Mouse (Mus musculus) forebrain, embryonic 16.5 days (tissue): ENCODE data around the gene Cirbp. TPM values are rescaled to one million over a fixed set of nuclear protein-coding genes. Genes with fewer than 3 reads are reported as not detected.

ENCODE experiments used
- ATAC-seq: fragments of 200-750 bp; cut with Nextera tagmentation; 2 replicates; pipeline ENCODE4 v1.8.0; 2017; ENCODE audit warnings: mild to moderate bottlenecking, moderate library complexity
- H3K27ac ChIP-seq: fragments of 300-500 bp; sonication (generic); 2 replicates; pipeline ENCODE4 v1.5.1; 2014; ENCODE audit warnings: low read length, control low read depth
- H3K27me3 ChIP-seq: fragments of 300-500 bp; sonication (generic); replicated peaks from 2 replicates; pipeline ENCODE4 v1.6.1; 2014; ENCODE audit warnings: low read length; ENCODE audit not compliant: control insufficient read depth, insufficient read depth
- H3K36me3 ChIP-seq: fragments of 300-500 bp; sonication (generic); 2 replicates; pipeline ENCODE4 v1.6.1; 2014; ENCODE audit not compliant: control insufficient read depth, insufficient read depth
- H3K4me1 ChIP-seq: fragments of 300-500 bp; sonication (generic); replicated peaks from 2 replicates; pipeline ENCODE4 v1.6.1; 2014; ENCODE audit warnings: low read length; ENCODE audit not compliant: control insufficient read depth, insufficient read depth
- H3K4me2 ChIP-seq: fragments of 300-500 bp; sonication (generic); 2 replicates; pipeline ENCODE4 v1.6.1; 2014; ENCODE audit warnings: mild to moderate bottlenecking, low read length, control low read depth
- H3K4me3 ChIP-seq: fragments of 300-500 bp; sonication (generic); replicated peaks from 2 replicates; pipeline ENCODE4 v1.5.1; 2014; ENCODE audit warnings: mild to moderate bottlenecking, low read length, control low read depth
- H3K9ac ChIP-seq: fragments of 300-500 bp; sonication (generic); replicated peaks from 2 replicates; pipeline ENCODE4 v1.6.1; 2014; ENCODE audit warnings: low read depth, low read length, control low read depth
- H3K9me3 ChIP-seq: fragments of 300-500 bp; sonication (generic); 2 replicates; pipeline ENCODE4 v1.6.1; 2016; ENCODE audit warnings: low read length; ENCODE audit not compliant: control insufficient read depth
- WGBS: fragments of 180-500 bp; shearing (Covaris S2); extraction: QIAGEN DNeasy Blood & Tissue Kit; methylation state at CpG from one replicate; pipeline ENCODE4 v1.1.7; 2014; 5-methylcytosine and 5-hydroxymethylcytosine counted together
- polyA plus RNA-seq: library from polyadenylated mRNA; unstranded; fragments of >200 nt; fragmentation: Nextera tagmentation; extraction: Ambion mirVana; gene quantifications from 2 replicates; pipeline ENCODE4 v1.2.1, GENCODE M21; 2015

Cirbp gene
- polyA plus RNA-seq, 1 experiment from 2014 or later: 335 TPM

GRCm38 (mm10) chr10:80147719-80148601 lies 17.8 kb upstream of the Cirbp start, which contains the start of gene Midn:
TSS of gene Midn (plus strand) at chr10:80148272.
- under 1% methylated on average over 38 of the region's 42 CpGs for WGBS
- Histone ChIP-seq H3K27ac (peak within 1 kb of the TSS; percentile 100), H3K9ac (peak within 1 kb of the TSS; percentile 98), H3K4me3 (peak within 1 kb of the TSS; percentile 63), H3K4me2 (peak within 1 kb of the TSS; percentile 70), H3K27me3 (no peaks in the 10 kb centered on the region), H3K9me3 (no peaks in the 10 kb centered on the region), H3K4me1 (peaks cover 31% of the 10 kb centered on the region), H3K36me3 (no peaks in the 10 kb centered on the region)
- ATAC-seq: peak; percentile 11

DNA sequence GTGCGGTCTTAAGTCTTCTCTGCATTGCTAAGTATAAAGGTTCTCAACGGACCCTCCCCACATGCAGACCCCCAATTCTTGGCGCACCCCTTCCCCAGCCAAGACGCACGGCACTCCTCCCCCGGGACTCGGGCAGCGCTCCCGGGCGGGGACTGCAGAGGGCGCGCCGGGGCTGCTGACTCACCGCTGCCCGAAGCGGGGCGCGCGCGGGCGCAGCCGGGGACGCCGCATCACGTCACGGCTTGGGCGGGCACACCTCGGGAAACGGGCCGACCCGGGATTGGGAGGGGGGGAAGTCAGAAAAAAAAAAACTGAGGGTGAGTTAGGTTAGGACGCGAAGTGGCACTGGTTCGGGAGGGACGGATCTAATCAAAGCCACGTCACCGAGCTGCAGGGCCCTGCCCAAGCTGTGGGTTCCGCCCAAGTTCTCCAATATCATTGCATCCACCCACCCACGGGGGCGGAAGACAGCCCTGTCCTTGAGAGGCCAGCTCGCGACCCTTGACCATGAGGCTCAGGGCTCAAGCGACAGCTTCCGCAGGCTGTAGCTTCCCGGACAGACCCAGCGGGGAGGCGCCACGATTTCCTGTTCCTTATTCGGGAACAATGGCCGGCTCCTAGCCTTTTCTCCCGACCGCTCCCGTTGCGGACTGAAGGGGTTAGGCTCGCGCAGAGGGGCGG lies 17.0 kb upstream of the Cirbp start:
- Histone ChIP-seq H3K4me3 (peak overlapping the region; percentile 63), H3K36me3 (peaks cover under 1% of the 10 kb centered on the region), H3K4me2 (peak overlapping the region; percentile 70), H3K27me3 (no peaks in the 10 kb centered on the region), H3K27ac (peak overlapping the region; percentile 100), H3K4me1 (peaks cover 34% of the 10 kb centered on the region), H3K9ac (peak overlapping the region; percentile 98), H3K9me3 (no peaks in the 10 kb centered on the region)
- ATAC-seq: peak; percentile 51
- WGBS: under 1% methylated on average over 57 of the region's 57 CpGs

DNA sequence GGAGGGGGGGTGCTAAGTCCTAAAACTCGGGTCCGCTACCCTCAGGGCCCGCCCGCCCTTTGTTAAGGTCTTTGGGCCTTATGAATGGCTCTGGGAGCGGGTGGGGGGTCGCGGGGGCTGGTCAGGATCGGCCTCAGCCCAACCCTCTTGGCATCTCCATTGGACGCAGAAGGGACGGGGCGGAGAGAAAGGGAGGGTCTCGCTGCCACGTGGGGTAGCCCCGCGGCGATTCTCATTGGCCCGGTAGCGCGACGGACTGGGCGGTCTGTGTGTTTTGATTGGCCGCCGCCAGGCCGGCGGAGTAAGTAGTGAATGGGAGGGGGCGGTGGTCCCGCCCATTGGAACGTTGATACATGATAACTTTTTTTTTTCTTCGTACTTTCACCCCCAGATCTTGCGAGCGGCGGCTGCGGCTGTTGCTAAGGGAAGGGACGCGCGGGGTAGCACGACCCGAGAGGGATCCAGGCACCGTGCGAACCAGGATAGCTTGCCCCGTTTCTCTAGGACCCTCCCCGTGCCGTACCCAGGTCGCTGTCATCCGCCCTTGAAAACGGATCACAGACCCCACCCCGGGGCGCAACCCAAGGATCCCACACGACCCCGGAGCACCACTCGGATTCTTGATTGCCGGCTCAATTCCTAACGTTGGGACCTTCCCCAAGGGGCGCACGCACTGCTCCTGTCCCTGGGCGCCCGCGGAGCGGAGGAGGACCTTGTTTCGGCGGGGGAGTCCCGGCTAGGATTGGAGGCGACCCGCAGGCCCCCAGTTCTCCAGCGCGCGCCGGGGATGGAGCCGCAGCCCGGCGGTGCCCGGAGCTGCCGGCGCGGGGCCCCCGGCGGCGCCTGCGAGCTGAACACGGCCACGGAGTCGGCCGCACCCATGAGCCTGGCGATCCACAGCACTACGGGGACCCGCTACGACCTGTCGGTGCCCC lies 16.2 kb upstream of the Cirbp start:
- Histone ChIP-seq H3K4me3 (peak overlapping the region; percentile 63), H3K9ac (peak overlapping the region; percentile 98), H3K4me1 (peaks cover 41% of the 10 kb centered on the region), H3K4me2 (peak overlapping the region; percentile 94), H3K9me3 (no peaks in the 10 kb centered on the region), H3K36me3 (peaks cover 9% of the 10 kb centered on the region), H3K27ac (peak overlapping the region; percentile 100), H3K27me3 (no peaks in the 10 kb centered on the region)
- WGBS: under 1% methylated on average over 88 of the region's 88 CpGs
- ATAC-seq: peak; percentile 84

DNA sequence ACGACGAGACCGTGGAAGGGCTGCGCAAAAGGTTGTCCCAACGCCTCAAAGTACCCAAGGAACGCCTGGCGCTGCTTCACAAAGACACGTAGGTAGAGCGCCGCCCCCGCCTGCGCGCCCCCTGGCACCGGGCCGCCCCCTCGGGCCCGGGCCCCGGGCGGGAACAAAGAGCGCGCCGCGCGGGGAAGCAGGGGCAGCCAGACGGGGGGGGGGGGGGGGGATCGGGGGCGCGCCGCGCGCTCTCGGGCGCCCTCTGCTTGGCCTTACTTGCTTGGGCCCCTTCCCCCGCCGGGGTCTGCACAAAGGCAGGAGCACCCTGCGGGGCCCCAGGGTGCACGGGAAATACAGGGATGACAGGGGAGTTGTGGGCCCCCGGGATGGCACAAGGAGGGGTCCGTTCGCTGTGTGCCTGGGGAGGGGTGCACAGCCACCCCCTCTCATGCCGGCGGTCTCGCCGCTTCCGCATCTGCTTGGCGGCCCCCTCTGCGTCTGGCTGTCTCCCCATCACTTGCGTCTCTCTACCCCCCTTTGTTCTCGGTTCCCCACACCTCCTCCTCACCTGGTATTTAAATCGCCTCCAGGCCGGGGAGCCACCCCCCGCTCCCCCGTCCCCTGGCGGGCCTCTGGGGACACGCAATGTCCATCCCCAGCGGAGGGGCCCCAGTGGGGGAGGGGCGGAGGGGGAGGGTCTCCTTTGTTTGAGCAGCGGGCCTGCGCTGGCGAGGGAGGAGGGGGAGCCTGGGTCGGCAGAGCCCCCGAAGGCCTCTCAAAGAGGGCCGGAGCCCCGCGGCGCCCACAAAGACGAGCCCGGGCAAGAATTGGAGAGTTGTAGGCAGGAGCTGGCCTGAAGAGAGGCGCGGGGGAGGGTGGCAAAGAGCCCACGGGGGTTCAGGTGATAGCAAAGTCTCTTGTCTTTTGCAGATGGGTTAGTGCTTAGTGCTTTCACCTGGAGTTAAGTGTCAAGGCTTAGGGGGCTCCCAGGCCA lies 15.3 kb upstream of the Cirbp start:
- Histone ChIP-seq H3K9me3 (no peaks in the 10 kb centered on the region), H3K4me1 (peaks cover 40% of the 10 kb centered on the region), H3K27ac (peak overlapping the region; percentile 99), H3K4me2 (peak overlapping the region; percentile 94), H3K36me3 (peaks cover 18% of the 10 kb centered on the region), H3K4me3 (peak overlapping the region; percentile 63), H3K27me3 (no peaks in the 10 kb centered on the region), H3K9ac (peak overlapping the region; percentile 98)
- WGBS: under 1% methylated on average over 48 of the region's 71 CpGs
- ATAC-seq: peak; percentile 10

- peaks cover 26% of the 10 kb centered on the region for H3K36me3 ChIP-seq
- peak overlapping the region; percentile 98 for H3K9ac ChIP-seq
- WGBS: 0% methylated on average over 26 of the region's 26 CpGs
- H3K27ac ChIP-seq: peak overlapping the region; percentile 99
- H3K27me3 ChIP-seq: no peaks in the 10 kb centered on the region
- peak overlapping the region; percentile 63 for H3K4me3 ChIP-seq
- H3K9me3 ChIP-seq: no peaks in the 10 kb centered on the region
- peaks cover 34% of the 10 kb centered on the region for H3K4me1 ChIP-seq
- no peak for ATAC-seq
- H3K4me2 ChIP-seq: peak overlapping the region; percentile 94
These were observed 14.4 kb upstream of the Cirbp start for GRCm38 (mm10) chr10:80151211-80152034.

DNA sequence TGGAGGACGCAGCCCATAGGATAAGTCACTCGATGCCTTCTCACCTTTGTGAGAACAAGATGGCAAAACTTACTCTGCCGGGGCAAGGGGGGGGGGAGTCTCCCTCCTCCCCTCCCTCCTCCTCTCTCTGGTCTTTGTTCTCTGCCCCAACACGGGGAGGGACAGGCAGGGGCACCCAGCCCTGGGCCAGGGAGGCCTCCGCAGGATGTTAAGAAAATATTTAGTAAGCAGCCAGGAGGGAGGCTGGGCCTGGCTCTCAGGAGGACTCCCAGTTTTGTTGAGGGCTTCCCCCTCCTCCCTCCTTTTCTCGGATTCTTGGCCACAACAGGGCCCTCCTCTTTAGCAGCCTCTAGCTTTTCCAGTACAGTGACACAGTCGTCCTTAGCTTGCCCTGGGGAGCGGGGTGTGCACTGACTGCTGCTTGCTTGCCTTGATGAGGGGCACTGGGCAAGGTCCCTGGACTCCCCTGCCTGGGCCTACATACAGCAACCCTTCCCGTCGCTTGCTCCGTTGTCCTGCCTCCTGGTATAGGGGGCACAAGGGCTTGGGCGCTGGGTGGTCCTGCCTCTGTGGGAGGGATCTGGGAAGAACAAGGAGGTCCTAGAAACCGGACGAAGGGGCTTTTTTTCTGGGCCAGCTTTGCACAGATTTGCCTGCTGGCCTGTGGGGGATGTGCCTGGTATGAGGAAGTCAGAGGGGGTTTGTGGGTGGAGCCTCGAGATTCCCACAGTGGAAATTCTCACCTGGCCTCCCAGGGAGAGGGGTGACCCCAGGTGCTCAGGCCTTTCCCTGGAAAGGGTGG lies 13.5 kb upstream of the Cirbp start:
- H3K27me3 ChIP-seq: no peaks in the 10 kb centered on the region
- peak overlapping the region; percentile 63 for H3K4me3 ChIP-seq
- no peak for ATAC-seq
- 3% methylated on average over 15 of the region's 15 CpGs for WGBS
- H3K9me3 ChIP-seq: no peaks in the 10 kb centered on the region
- peaks cover 42% of the 10 kb centered on the region for H3K4me1 ChIP-seq
- peak overlapping the region; percentile 94 for H3K4me2 ChIP-seq
- H3K9ac ChIP-seq: peak overlapping the region; percentile 98
- H3K36me3 ChIP-seq: peaks cover 34% of the 10 kb centered on the region
- H3K27ac ChIP-seq: peak overlapping the region; percentile 99

- H3K4me1 ChIP-seq: peaks cover 43% of the 10 kb centered on the region
- WGBS: 30% methylated on average over 3 of the region's 3 CpGs
- no peaks in the 10 kb centered on the region for H3K27me3 ChIP-seq
- H3K36me3 ChIP-seq: peaks cover 37% of the 10 kb centered on the region
- H3K9me3 ChIP-seq: no peaks in the 10 kb centered on the region
- peak overlapping the region; percentile 99 for H3K27ac ChIP-seq
- ATAC-seq: no peak
- H3K4me3 ChIP-seq: peak overlapping the region; percentile 63
- peak overlapping the region; percentile 98 for H3K9ac ChIP-seq
- H3K4me2 ChIP-seq: peak overlapping the region; percentile 94
These were observed 12.9 kb upstream of the Cirbp start for GRCm38 (mm10) chr10:80152873-80153260.
